Mouse (Mus musculus): Measurements from ENCODE around the gene Galr2. TPM values are rescaled to one million over a fixed set of nuclear protein-coding genes. Genes with fewer than 3 reads are reported as not detected.

Galr2 gene
- polyA plus RNA-seq, 1 experiment = 0.05 TPM

DNA sequence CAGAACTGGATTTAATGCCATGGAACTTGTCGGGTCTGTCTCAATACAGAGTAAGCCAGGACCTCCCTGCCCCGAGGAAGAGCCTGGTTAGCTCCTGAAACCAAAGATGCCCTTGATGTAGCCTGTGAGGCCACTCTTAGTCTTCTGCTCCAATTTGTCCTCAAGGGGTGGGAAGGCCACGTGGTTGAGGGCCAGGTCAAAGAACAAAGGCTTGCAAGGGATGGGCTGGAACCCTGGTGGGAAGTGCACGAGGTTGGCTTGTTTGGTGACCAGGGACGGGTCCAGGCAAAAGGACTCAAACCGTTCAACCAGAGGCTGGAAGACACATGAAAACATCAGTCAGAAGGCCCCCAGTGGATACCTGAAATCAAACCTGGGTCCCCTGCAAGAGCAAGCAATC lies 35.1 kb upstream of the Galr2 start:
- 63% methylated on average over 6 of the region's 6 CpGs for WGBS
- H3K27ac ChIP-seq (ENCODE audit: insufficient read depth, low read length) = no peak overlapping the region
- no peak for DNase-seq
- no peak for TF ChIP-seq CTCF (IDR thresholded peaks at IDR 0.05; ENCODE audit: borderline replicate concordance, insufficient read depth, low read depth, low read length)
- TF ChIP-seq POLR2A (IDR thresholded peaks at IDR 0.05; ENCODE audit: borderline replicate concordance, insufficient read depth, low read length) = no peak
- H3K27me3 ChIP-seq (ENCODE audit: control insufficient read depth, insufficient read depth, low read length) = no peaks in the 10 kb centered on the region
- no peaks in the 10 kb centered on the region for H3K4me1 ChIP-seq (ENCODE audit: control insufficient read depth, insufficient read depth, low read length)
- no peak overlapping the region for H3K4me3 ChIP-seq (replicated peaks; ENCODE audit: insufficient read depth, low read depth, low read length)

DNA sequence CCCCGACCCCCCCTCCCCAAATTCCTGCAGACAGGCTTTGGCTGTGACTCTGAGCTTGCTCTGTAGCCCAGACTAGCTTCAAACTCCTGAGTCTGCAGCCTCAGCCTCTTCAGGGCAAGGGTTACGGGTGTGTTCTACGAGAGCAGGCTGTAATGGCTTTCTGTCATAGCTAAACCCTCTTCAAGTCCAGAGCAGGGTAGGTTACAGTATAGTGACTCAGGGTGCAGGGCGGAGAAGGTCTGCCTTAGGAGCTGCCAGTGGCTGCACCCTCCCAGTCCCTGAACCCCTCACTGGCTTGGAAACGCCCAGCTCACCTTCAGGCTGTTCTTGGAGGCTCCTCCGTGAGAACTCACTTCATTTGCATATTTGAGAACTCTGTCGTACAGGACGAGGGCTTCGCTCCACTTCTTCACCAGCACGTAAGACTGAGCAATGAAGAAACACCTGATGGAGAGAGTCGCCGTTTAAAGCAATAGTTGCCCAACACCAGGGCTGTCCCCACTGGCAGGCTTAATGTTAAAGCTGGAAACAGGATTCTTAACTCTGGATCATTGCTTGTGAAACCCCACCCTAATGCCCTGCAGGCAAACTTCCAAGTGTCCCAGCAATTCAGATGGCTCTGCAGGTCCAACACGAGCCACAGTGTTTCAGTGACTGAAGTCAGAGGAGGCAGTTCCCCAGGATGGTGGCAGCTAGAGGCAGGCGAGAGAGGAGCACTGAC lies 33.1 kb upstream of the Galr2 start:
- H3K4me3 ChIP-seq (replicated peaks; ENCODE audit: insufficient read depth, low read depth, low read length) = no peak overlapping the region
- 80% methylated on average over 14 of the region's 14 CpGs for WGBS
- TF ChIP-seq POLR2A (IDR thresholded peaks at IDR 0.05; ENCODE audit: borderline replicate concordance, insufficient read depth, low read length) (no peak), CTCF (IDR thresholded peaks at IDR 0.05; ENCODE audit: borderline replicate concordance, insufficient read depth, low read depth, low read length) (no peak)

DNA sequence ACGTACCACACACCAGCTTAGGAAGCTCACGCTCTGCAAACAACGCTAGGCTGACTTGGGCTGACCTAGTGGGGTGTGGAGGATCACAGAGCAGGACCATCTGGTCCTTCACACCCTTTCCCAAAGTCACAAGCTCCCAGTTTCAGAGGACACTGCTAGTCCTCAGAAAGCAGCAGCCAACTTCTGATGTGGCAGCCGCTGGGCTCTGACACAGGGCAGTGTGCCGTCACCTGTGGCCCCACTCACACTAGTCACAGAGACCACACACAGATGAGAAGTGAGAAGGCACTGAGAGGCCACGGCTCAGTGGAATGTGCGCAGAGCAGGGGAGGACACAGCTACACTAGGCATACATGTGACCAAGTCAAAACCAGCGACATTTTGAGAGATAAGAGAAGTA lies 29.8 kb upstream of the Galr2 start:
- Histone ChIP-seq H3K27me3 (ENCODE audit: control insufficient read depth, insufficient read depth, low read length) (no peaks in the 10 kb centered on the region), H3K27ac (ENCODE audit: insufficient read depth, low read length) (no peak overlapping the region), H3K4me1 (ENCODE audit: control insufficient read depth, insufficient read depth, low read length) (no peaks in the 10 kb centered on the region), H3K4me3 (replicated peaks; ENCODE audit: insufficient read depth, low read depth, low read length) (no peak overlapping the region)
- 83% methylated on average over 8 of the region's 8 CpGs for WGBS
- DNase-seq = no peak
- no peak for TF ChIP-seq CTCF (IDR thresholded peaks at IDR 0.05; ENCODE audit: borderline replicate concordance, insufficient read depth, low read depth, low read length)
- no peak for TF ChIP-seq POLR2A (IDR thresholded peaks at IDR 0.05; ENCODE audit: borderline replicate concordance, insufficient read depth, low read length)

More for the DNA sequence above, 33.1 kb upstream of the Galr2 start:
- Histone ChIP-seq H3K27ac (ENCODE audit: insufficient read depth, low read length) (no peak overlapping the region), H3K4me1 (ENCODE audit: control insufficient read depth, insufficient read depth, low read length) (no peaks in the 10 kb centered on the region), H3K27me3 (ENCODE audit: control insufficient read depth, insufficient read depth, low read length) (no peaks in the 10 kb centered on the region)
- DNase-seq = no peak

GRCm38 (mm10) chr11:116253076-116253600 lies 27.6 kb upstream of the Galr2 start:
- Histone ChIP-seq H3K27me3 (ENCODE audit: control insufficient read depth, insufficient read depth, low read length) (no peaks in the 10 kb centered on the region), H3K4me1 (ENCODE audit: control insufficient read depth, insufficient read depth, low read length) (no peaks in the 10 kb centered on the region; the same call in 1 of the 2 replicates), H3K27ac (ENCODE audit: insufficient read depth, low read length) (no peak overlapping the region), H3K4me3 (replicated peaks; ENCODE audit: insufficient read depth, low read depth, low read length) (no peak overlapping the region)
- 80% methylated on average over 3 of the region's 3 CpGs for WGBS
- no peak for DNase-seq
- no peak for TF ChIP-seq POLR2A (IDR thresholded peaks at IDR 0.05; ENCODE audit: borderline replicate concordance, insufficient read depth, low read length)
- no peak for TF ChIP-seq CTCF (IDR thresholded peaks at IDR 0.05; ENCODE audit: borderline replicate concordance, insufficient read depth, low read depth, low read length)

DNA sequence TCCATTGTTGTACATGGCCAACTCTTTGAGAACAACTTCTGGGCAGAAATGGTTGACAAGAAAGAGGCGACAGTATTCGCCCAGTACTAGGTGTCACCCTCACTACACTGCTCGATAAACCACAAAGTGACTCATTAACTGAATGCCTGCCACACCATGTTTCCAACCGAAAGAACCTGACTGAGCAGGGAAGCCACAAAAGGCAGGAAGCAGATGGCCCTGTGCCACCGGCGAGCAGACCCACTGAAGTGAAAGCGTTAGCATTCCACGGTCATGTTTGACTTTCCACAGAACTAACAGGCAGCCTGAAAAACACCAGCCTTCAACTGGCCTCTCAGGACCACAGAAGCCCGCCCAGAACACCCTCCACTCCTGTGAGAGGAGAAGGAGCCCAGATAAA lies 26.1 kb upstream of the Galr2 start:
- 43% methylated on average over 9 of the region's 9 CpGs for WGBS
- Histone ChIP-seq H3K4me1 (ENCODE audit: control insufficient read depth, insufficient read depth, low read length) (no peaks in the 10 kb centered on the region; the same call in 1 of the 2 replicates), H3K27ac (ENCODE audit: insufficient read depth, low read length) (no peak overlapping the region), H3K4me3 (replicated peaks; ENCODE audit: insufficient read depth, low read depth, low read length) (no peak overlapping the region), H3K27me3 (ENCODE audit: control insufficient read depth, insufficient read depth, low read length) (no peaks in the 10 kb centered on the region)
- TF ChIP-seq CTCF (IDR thresholded peaks at IDR 0.05; ENCODE audit: borderline replicate concordance, insufficient read depth, low read depth, low read length) = no peak
- TF ChIP-seq POLR2A (IDR thresholded peaks at IDR 0.05; ENCODE audit: borderline replicate concordance, insufficient read depth, low read length) = no peak
- DNase-seq = no peak

DNA sequence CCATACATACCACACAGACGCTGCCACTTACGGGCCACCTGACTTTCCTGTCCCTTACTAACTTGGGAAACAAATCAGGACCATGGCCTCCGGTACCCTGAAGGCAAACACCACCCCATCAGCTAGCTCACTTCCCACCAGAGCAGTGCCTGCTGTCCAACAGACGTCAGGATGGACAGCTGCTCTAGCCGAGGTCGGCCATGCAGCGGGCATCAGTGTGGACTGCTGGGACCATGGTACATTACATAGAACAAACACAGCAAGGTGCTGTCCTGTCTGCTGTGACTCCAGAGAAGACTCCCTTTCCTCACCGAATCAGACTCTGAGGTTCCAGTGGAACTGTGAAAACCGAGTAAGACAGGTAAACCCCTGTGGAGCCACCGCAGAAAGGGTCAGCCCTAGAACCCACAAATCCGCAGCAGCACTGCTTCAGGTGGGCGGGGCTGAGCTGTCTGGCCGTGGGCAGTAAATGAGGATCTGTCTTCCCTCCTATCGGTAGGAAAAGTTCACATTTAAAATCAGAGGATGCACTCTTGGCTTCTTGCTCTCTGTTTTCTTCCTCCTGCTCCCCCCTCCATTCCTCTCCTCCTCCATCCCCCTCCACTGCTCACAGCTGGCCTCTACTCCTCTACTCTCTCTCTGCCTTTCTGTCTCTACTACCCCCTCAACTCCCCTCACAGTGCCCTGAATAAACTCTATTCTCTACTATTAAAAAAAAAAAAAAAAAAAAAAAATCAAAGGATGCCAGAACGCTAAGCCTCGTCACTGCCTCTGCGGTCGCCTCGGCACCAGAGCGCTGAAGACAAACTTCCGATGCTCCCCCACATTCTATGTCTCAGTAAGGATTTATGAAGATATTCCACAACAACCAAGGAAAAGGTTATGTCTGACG lies 25.4 kb upstream of the Galr2 start:
- no peak overlapping the region for H3K4me3 ChIP-seq (replicated peaks; ENCODE audit: insufficient read depth, low read depth, low read length)
- DNase-seq = no peak
- TF ChIP-seq CTCF (IDR thresholded peaks at IDR 0.05; ENCODE audit: borderline replicate concordance, insufficient read depth, low read depth, low read length) (no peak), POLR2A (IDR thresholded peaks at IDR 0.05; ENCODE audit: borderline replicate concordance, insufficient read depth, low read length) (no peak)

DNA sequence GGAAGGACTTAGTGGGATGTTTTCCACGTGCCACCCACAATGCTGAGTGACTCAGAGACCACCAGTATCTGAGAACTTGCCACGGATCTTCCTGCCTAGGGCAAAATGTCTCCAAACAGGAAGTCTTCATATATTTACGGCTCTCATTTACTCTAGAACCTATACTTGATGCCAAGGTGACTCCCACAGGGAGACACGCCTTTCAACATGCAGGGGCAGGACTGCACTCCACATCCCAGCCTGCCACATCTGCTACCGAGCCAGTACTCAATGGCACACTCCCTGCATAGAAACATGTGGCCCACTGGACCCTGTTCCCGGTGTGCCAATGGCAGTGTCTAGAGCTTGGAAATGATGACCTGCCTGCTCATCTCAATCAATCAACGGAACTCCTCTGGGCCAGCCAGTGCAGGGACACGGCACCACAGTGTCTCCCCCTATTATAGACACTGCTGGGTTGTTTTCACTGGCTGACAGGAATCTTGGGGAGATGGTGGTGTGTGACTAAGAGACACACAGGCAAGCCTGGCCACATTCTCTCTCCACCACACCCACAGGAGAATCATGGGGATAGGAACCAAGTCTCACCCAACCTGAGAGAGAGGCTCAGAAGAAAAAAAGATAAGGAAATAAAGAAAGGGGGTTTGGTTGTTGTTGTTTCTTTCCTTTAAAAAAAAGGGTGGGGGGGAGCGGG lies 24.6 kb upstream of the Galr2 start:
- no peaks in the 10 kb centered on the region for H3K27me3 ChIP-seq (ENCODE audit: control insufficient read depth, insufficient read depth, low read length)

More for the DNA sequence above, 25.4 kb upstream of the Galr2 start:
- WGBS = 79% methylated on average over 22 of the region's 22 CpGs
- H3K27ac ChIP-seq (ENCODE audit: insufficient read depth, low read length) = no peak overlapping the region
- no peaks in the 10 kb centered on the region; the same call in 1 of the 2 replicates for H3K4me1 ChIP-seq (ENCODE audit: control insufficient read depth, insufficient read depth, low read length)
- no peaks in the 10 kb centered on the region for H3K27me3 ChIP-seq (ENCODE audit: control insufficient read depth, insufficient read depth, low read length)

More for the DNA sequence above, 24.6 kb upstream of the Galr2 start:
- Histone ChIP-seq H3K4me3 (replicated peaks; ENCODE audit: insufficient read depth, low read depth, low read length) (no peak overlapping the region), H3K27ac (ENCODE audit: insufficient read depth, low read length) (no peak overlapping the region), H3K4me1 (ENCODE audit: control insufficient read depth, insufficient read depth, low read length) (no peaks in the 10 kb centered on the region; the same call in 1 of the 2 replicates)
- TF ChIP-seq CTCF (IDR thresholded peaks at IDR 0.05; ENCODE audit: borderline replicate concordance, insufficient read depth, low read depth, low read length) = no peak
- TF ChIP-seq POLR2A (IDR thresholded peaks at IDR 0.05; ENCODE audit: borderline replicate concordance, insufficient read depth, low read length) = no peak
- WGBS = 84% methylated on average over 9 of the region's 9 CpGs
- no peak for DNase-seq
